Mouse (Mus musculus) cerebellum, postnatal 10 days (tissue): ENCODE results near the gene Ahdc1.

ENCODE experiments used
- DNase-seq, 2 experiments: peaks; one replicate each; pipeline ENCODE4 v3.0.0; 2021; ENCODE audit warnings: mixed read lengths in 2 of 2

Ahdc1 gene

GRCm38 (mm10) chr4:132997469-132998237, 13.4 kb upstream of the Ahdc1 start:
- DNase-seq: peak in 1 of 2 experiments; percentile 26

GRCm38 (mm10) chr4:133002896-133003295, 8.2 kb upstream of the Ahdc1 start:
- peak; percentile 91 to 92 for DNase-seq

- DNase-seq: peak; percentile 69 to 75
Observed at GRCm38 (mm10) chr4:133003316-133004018, 7.6 kb upstream of the Ahdc1 start.

DNA sequence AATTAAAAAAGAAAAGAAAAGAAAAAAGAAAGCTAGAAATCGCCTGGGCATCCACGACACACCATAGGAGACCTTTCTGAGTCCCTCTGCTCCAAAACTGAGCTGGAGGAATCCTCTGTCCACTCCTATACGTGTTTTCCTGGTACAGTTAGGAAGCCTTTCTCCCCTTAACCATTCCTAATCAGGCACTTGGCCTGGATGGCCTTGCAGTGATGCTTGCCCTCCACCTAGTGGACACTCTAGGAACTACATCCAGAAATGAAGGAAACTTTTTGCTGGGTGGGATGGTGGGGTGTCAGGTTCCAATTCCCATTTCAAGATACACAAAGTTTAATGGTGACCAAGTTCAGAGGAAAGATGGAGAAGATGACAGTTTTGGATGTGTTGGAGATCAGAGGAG, 5.8 kb upstream of the Ahdc1 start:
- peak; percentile 91 to 95 for DNase-seq

GRCm38 (mm10) chr4:133005885-133006451, 5.1 kb upstream of the Ahdc1 start:
- DNase-seq: peak in 1 of 2 experiments; percentile 10

GRCm38 (mm10) chr4:133007513-133008380, 3.3 kb upstream of the Ahdc1 start:
- no peak for DNase-seq

DNA sequence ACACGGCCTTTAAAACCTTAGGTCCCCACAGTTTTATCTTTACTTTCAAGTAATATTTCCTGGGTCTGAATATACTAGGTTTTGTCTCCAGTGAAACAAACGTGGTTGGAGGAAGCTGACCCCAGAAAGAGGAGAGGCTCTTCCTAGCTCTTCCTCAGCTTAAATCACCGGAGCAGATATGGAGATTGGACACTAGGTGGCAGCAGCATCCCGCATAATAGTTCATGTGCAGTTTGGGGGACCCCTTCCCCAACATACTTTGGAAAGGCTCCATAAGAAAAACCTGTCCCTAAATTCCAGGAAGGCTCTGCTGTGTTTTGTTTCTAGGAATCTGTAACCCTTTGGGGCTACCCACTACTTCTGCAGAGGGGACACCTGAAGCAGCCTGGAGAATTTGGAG, 1.9 kb upstream of the Ahdc1 start:
- peak; percentile 87 to 89 for DNase-seq

GRCm38 (mm10) chr4:133009676-133010075, 1.4 kb upstream of the Ahdc1 start:
- no peak for DNase-seq

DNA sequence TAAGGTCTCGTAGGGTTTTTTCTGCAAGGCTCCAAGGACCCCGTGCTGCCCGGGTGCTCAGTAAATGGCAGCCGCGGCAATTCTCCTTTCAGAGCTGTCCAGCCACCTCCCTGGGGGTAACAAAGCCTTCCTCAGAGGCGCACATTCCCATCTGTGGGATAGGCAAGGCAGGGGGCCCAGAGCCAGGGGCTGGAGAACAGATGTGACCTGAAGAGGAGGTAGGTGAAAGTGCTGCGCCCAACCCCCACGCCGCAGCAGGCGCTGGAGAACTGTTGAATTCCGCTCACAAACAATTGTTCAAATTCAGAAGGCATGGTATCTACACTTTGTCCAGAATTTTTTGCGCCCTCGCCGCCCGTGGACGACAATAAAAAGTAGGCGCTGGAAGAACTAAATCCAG, 449 bp upstream of the Ahdc1 start:
- peak in 1 of 2 experiments; percentile 58 for DNase-seq

GRCm38 (mm10) chr4:133011821-133012775, 1.0 kb downstream of the Ahdc1 start:
- DNase-seq: peak; percentile 78 to 80

DNA sequence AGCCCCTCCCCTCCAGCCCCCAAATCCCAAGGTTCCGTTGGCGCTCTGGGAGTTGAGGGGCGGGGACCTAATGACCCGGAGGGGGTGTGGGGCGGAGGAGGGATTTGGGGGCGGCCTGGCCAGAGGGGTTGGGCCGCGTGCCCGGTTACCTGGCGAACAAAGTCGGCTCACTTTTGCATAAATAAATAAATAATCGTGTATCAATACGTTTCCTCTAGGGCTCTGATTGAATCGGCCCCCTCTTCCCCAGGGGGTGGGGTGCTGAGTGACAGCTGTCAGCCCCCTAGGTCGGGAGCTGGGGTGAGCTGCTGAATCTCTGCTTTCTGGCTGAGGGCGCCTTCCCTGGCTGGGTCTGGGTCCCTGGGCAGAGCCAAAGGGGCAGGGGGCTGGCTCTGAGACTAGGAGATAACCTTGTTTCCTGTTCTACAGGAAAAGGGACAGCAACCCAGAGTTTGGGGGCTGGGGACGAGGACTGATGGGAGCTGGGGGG, 1.8 kb downstream of the Ahdc1 start:
- peak; percentile 72 to 76 for DNase-seq

DNA sequence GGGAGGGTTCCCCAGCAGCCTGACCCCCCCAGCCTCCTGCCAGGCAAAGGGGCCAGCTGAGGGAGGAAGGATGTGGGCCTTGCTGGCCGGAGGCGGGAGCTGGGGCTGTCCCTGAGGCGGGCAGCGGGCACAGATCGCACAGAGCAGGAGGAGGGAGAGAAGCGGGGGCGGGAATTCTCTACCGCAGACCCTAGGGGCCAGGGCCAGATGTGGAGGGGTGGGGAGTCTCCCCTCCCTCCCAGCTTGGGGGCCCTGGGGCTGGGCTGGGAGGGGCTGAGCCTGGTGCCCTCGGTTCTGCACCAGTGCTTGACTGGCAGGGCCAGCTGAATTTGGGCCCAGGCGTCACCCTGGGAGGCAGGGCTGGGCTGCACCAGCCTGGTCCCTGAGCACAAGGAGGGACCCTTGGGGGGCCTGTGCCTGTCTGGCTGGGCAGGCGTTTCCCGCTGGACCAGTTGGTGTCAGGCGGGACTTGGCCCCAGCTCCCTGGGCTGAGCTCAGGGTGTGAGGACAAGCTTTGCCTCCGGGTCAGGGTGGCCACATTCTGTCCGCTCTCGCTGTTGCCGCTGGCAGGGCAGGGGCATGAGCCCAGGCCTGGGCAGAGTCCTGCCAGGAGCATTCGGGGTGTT, 2.3 kb downstream of the Ahdc1 start:
- peak; percentile 69 to 76 for DNase-seq

DNA sequence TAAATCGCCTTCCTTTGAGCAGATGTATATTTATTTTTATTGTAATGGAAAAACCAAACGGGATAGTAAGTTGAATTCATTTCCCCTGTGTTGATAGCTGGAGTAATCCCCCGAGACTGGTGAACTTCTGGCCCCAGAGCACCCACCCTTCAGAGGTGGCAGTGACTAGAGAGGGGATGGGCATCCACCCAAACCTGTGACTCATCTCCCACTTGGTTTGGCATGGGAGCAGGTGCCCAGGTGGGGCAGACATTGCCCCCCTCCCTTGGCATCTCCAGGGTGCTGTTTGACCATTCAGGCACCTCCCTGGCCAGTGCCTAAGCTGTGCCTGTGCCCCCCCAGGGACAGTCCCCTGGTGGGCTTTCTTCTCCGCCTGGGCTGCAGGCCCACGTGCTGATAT, 3.0 kb downstream of the Ahdc1 start:
- peak; percentile 68 to 70 for DNase-seq

DNA sequence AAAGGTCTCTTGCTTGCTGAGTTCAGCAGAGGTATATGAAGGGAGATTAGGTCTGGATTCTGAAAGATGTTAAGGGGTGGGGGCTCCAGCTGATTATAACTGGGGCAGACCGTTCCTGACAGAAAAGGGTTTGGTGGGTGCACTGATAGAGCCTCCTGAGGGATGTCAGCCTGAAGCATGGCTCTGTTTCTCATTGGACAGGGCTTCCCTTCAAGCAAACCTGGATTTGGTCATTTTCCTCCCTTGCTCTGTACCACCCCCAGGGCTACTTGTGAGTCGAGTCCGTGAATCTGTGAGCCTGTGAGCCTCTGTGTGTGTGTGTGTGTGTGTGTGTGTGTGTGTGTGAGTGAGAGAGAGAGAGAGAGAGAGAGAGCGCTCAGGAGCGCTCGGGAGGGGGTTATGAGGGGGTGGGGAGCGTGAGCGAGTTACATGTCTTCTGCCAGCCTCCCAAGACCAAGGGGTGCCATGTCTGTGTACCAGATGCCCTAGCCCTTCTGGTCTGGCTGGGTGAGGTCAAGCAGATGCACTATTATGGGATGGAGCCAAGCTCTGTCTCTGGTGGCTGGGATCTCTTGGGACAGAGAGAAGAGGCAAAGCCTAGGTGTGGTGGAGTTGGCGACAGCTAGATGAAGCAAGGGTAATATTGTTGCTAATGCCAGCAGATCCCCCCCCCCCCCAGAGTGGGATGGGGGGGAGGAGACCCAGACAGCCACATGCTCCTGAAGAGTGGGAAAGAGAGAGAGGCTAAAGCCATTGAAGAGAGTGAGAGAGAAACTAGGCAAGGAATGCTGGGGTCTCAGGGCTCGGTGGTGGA, 4.0 kb downstream of the Ahdc1 start:
- DNase-seq: peak; percentile 78 to 79

GRCm38 (mm10) chr4:133015710-133016651, 4.9 kb downstream of the Ahdc1 start:
- peak; percentile 46 to 61 for DNase-seq

- peak; percentile 38 to 45 for DNase-seq
Observed at GRCm38 (mm10) chr4:133016677-133017415, 5.8 kb downstream of the Ahdc1 start.

- DNase-seq: peak in 1 of 2 experiments; percentile 19
Observed at GRCm38 (mm10) chr4:133017597-133018262, 6.7 kb downstream of the Ahdc1 start.
